Mouse (Mus musculus): ENCODE data around the gene Nbas. TPM values are rescaled to one million over a fixed set of nuclear protein-coding genes. Genes with fewer than 3 reads are reported as not detected.

Gene Nbas
- 21.8 TPM for polyA plus RNA-seq (2017; shearing (Covaris generic))

GRCm38 (mm10) chr12:13268826-13269449 lies at the start of gene Nbas:
TSS of gene Nbas (plus strand) at chr12:13269133.

DNA sequence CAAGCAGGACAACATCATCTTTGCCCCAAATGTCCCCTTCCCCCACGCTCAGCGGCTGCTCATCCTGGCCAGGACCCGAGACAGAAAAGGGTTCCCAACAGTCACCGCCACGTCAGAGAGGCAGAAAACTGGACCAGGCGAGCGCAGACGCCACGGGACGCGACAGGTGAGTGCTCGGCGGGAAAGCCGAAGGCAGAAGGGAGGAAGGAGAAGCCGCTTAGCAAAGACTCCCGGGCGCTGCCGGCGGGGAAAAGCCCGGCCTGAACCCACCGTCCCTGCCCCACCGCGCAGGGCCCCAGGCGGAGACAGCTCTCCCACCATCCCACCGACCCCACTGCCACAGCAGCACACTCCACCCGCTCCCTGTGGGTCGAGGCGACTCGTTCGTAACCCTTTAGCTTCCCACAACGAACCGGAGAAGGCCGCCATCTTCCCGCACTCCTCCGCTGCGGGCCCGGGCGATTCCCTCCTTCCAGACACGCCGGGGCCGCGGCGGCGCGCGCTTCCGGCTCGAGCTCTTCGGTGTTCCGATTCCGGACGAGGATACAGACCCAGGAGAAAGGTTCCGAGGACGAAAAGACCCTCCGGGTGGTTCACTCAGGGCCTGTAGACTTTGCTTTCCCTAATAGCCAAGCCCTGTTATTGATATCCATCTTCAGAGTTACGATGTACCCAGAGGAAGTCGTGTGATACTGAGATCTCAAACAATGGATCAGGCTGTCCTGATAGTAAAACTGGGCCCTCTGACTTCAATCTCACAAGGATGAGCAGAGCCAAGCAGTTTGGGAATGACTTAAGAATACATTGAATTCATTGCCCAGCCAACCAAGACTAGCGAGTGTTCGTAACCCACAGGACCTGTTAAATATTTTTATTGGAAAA lies 20.0 kb upstream of the Nbas start, which contains the start of gene Ddx1:
TSS of gene Ddx1 (minus strand) at position 523 of the 882 bp plus-strand sequence.

Other genes with a start within 250 kb of the Nbas start
- 101 TPM for gene Ddx1, start 19.9 kb upstream of the Nbas start, polyA plus RNA-seq (2017; shearing (Covaris generic))

Data from inflammation-experienced regulatory T-cells, adult 16 weeks (primary cell).